15 mouse cellular contexts compared by ENCODE assay signal in the genomic region with DNA sequence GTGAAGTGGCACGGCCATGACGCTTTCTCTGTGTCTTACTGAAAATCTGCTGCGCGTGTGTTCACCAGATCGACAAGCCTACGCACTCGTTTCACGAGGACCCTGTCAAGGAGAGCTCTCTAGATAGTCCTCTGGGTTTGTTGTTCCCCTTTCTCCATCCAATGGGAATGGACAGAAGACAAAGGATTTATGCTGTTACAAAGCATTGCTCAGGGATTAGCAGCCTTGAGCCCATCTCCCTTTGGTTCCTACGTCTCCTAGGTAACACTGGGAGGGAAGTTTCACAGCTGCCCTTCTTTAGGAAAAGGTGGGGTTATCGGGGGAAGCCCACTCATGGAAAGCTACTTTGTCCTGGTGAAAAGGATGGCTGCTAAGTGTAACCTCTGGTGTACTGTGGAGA.
"Had no signal": no experiment of that assay in that cellular context is flagged by ENCODE, and none has a peak within 500 bp of the region (broad histone marks: within the 10 kb centered on the region; RNA-seq: fewer than 3 reads in every experiment).

No protein-coding gene starts in this region.

- H3K9me3 ChIP-seq: neural tube, embryonic 15.5 days; stomach, embryonic 15.5 days had no signal

- DNase-seq: retina, postnatal 1 day; right cerebral cortex, adult 18-20 months; right cerebral cortex, postnatal 14 days; right cerebral cortex, postnatal 25 days; right cerebral cortex, postnatal 4 days; spleen, adult 18-20 months; thymus, adult 18-20 months; thymus, adult 2 months; thymus, postnatal 14 days; thymus, postnatal 25 days; thymus, postnatal 36 days; thymus, postnatal 4 days had no signal

- H3K4me3 ChIP-seq: neural tube, embryonic 15.5 days; stomach, embryonic 15.5 days had no signal

- H3K4me2 ChIP-seq: neural tube, embryonic 15.5 days; stomach, embryonic 15.5 days had no signal

- H3K4me1 ChIP-seq: stomach, embryonic 15.5 days had no signal

- H3K27ac ChIP-seq: neural tube, embryonic 15.5 days; stomach, embryonic 15.5 days; stomach, postnatal 0 days had no signal

- H3K9ac ChIP-seq: neural tube, embryonic 15.5 days; stomach, embryonic 15.5 days had no signal

- H3K27me3 ChIP-seq: neural tube, embryonic 15.5 days; stomach, embryonic 15.5 days had no signal

- H3K36me3 ChIP-seq: neural tube, embryonic 15.5 days; stomach, embryonic 15.5 days had no signal
